Mouse (Mus musculus) MEL (cell line): ENCODE measurements around the gene Catsperz. TPM values are rescaled to one million over a fixed set of nuclear protein-coding genes. Genes with fewer than 3 reads are reported as not detected.

Experiments
- DNase-seq: peaks from one replicate; pipeline ENCODE4 v3.0.0; 2011; ENCODE audit warnings: low read depth, low spot score
- H3K27ac ChIP-seq: 2 replicates; pipeline ENCODE4 v1.5.1; 2012; ENCODE audit warnings: low read depth, mild to moderate bottlenecking, control low read depth, low read length, moderate library complexity; ENCODE audit not compliant: control insufficient read depth
- H3K27me3 ChIP-seq, 2 experiments: fragments of 150-350 bp in 1 of 2; sonication (generic) in 1 of 2; 2 replicates each; pipeline ENCODE4 v1.6.1; 2012; ENCODE audit warnings: low read length in 2 of 2, mild to moderate bottlenecking in 2 of 2, improper control_type of control experiment in 1 of 2, moderate library complexity in 1 of 2; ENCODE audit not compliant: insufficient read depth in 2 of 2, control insufficient read depth in 1 of 2
- H3K36me3 ChIP-seq, 2 experiments: 2 replicates each; pipeline ENCODE4 v1.6.1; 2012 to 2014; ENCODE audit warnings: low read length in 2 of 2, improper control_type of control experiment in 1 of 2, inconsistent platforms in 1 of 2, mild to moderate bottlenecking in 1 of 2; ENCODE audit not compliant: insufficient read depth in 2 of 2, control insufficient read depth in 1 of 2
- H3K4me1 ChIP-seq, 2 experiments: fragments of 150-350 bp in 1 of 2; sonication (generic) in 1 of 2; 2 replicates each; pipeline ENCODE4 v1.6.1; 2012; ENCODE audit warnings: low read length in 2 of 2, improper control_type of control experiment in 1 of 2, mild to moderate bottlenecking in 1 of 2; ENCODE audit not compliant: insufficient read depth in 2 of 2, control insufficient read depth in 1 of 2
- H3K4me3 ChIP-seq, 2 experiments: fragments of 150-350 bp in 1 of 2; sonication (generic) in 1 of 2; 2 replicates each; pipeline ENCODE4 v1.5.1; 2012; ENCODE audit warnings: low read depth in 2 of 2, low read length in 2 of 2, mild to moderate bottlenecking in 2 of 2, moderate library complexity in 2 of 2, control low read depth in 1 of 2, improper control_type of control experiment in 1 of 2; ENCODE audit not compliant: control insufficient read depth in 1 of 2, insufficient read depth in 1 of 2
- H3K79me2 ChIP-seq: 2 replicates; pipeline ENCODE4 v1.6.1; 2012; ENCODE audit warnings: mild to moderate bottlenecking, low read length, moderate library complexity; ENCODE audit not compliant: control insufficient read depth, poor library complexity, insufficient read depth
- H3K9ac ChIP-seq: 2 replicates; pipeline ENCODE4 v1.6.1; 2012; ENCODE audit warnings: low read depth, mild to moderate bottlenecking, control low read depth, low read length, moderate library complexity; ENCODE audit not compliant: control insufficient read depth, poor library complexity, severe bottlenecking
- H3K9me3 ChIP-seq: fragments of 150-350 bp; sonication (generic); replicated peaks from 2 replicates; pipeline ENCODE4 v1.6.1; 2012; ENCODE audit warnings: mild to moderate bottlenecking, low read length, improper control_type of control experiment, moderate library complexity; ENCODE audit not compliant: insufficient read depth
- CHD1 ChIP-seq: IDR thresholded peaks from 2 replicates; pipeline ENCODE4 v1.6.1; 2012; ENCODE audit warnings: low read depth, mild to moderate bottlenecking, inconsistent platforms, low read length, improper control_type of control experiment
- CHD2 ChIP-seq: IDR thresholded peaks from 2 replicates; pipeline ENCODE4 v1.6.1; 2011; ENCODE audit warnings: low read length, improper control_type of control experiment
- CTCF ChIP-seq, 3 experiments: IDR thresholded peaks in 2 of 3; conservative IDR thresholded peaks in 1 of 3; 2 replicates each; pipeline ENCODE4 v1.5.1; 2011 to 2012; ENCODE audit warnings: low read length in 3 of 3, low read depth in 2 of 3, mild to moderate bottlenecking in 2 of 3, improper control_type of control experiment in 1 of 3, inconsistent platforms in 1 of 3, mixed read lengths in 1 of 3, moderate library complexity in 1 of 3; ENCODE audit not compliant: control insufficient read depth in 1 of 3, insufficient read depth in 1 of 3, poor library complexity in 1 of 3, severe bottlenecking in 1 of 3
- EP300 ChIP-seq, 2 experiments: IDR thresholded peaks; 2 replicates each; pipeline ENCODE4 v1.6.1; 2011; ENCODE audit warnings: improper control_type of control experiment in 2 of 2, low read length in 2 of 2, low read depth in 1 of 2, mild to moderate bottlenecking in 1 of 2
- GATA1 ChIP-seq: IDR thresholded peaks from 2 replicates; pipeline ENCODE4 v1.6.1; 2011; ENCODE audit warnings: low read depth, low read length, improper control_type of control experiment
- JUND ChIP-seq: IDR thresholded peaks from 2 replicates; pipeline ENCODE4 v1.6.1; 2011; ENCODE audit warnings: low read depth, mild to moderate bottlenecking, improper control_type of control experiment, low read length
- KAT2A ChIP-seq: conservative IDR thresholded peaks from 2 replicates; pipeline ENCODE4 v1.6.1; 2012; ENCODE audit warnings: low read depth, low read length, improper control_type of control experiment, inconsistent platforms
- MAX ChIP-seq: IDR thresholded peaks from 2 replicates; pipeline ENCODE4 v1.6.1; 2011; ENCODE audit warnings: low read length, improper control_type of control experiment
- MEF2A ChIP-seq: IDR thresholded peaks from 2 replicates; pipeline ENCODE4 v1.6.1; 2014; ENCODE audit warnings: low read depth, mild to moderate bottlenecking, inconsistent platforms, low read length, improper control_type of control experiment; ENCODE audit not compliant: poor library complexity, insufficient replicate concordance, severe bottlenecking; ENCODE audit errors: extremely low read depth
- SIN3A ChIP-seq: IDR thresholded peaks from 2 replicates; pipeline ENCODE4 v1.6.1; 2012; ENCODE audit warnings: low read length, improper control_type of control experiment, inconsistent platforms
- SMC3 ChIP-seq: IDR thresholded peaks from 2 replicates; pipeline ENCODE4 v1.6.1; 2011; ENCODE audit warnings: low read depth, low read length, improper control_type of control experiment
- TCF12 ChIP-seq: IDR thresholded peaks from 2 replicates; pipeline ENCODE4 v1.6.1; 2014; ENCODE audit warnings: low read depth, mild to moderate bottlenecking, inconsistent platforms, low read length, improper control_type of control experiment, moderate library complexity
- UBTF ChIP-seq: IDR thresholded peaks from 2 replicates; pipeline ENCODE4 v1.6.1; 2012; ENCODE audit warnings: low read depth, mild to moderate bottlenecking, inconsistent platforms, low read length, improper control_type of control experiment, moderate library complexity, borderline replicate concordance; ENCODE audit not compliant: insufficient read depth
- USF1 ChIP-seq: IDR thresholded peaks from 2 replicates; pipeline ENCODE4 v1.6.1; 2014; ENCODE audit warnings: low read depth, mild to moderate bottlenecking, inconsistent platforms, low read length, improper control_type of control experiment, moderate library complexity
- ZC3H11A ChIP-seq: IDR thresholded peaks from 2 replicates; pipeline ENCODE4 v1.6.1; 2012; ENCODE audit warnings: low read depth, mild to moderate bottlenecking, inconsistent platforms, low read length, improper control_type of control experiment
- ZKSCAN1 ChIP-seq: IDR thresholded peaks from 2 replicates; pipeline ENCODE4 v1.6.1; 2012; ENCODE audit warnings: low read depth, mild to moderate bottlenecking, inconsistent platforms, low read length, improper control_type of control experiment, moderate library complexity
- ZMIZ1 ChIP-seq: IDR thresholded peaks from 2 replicates; pipeline ENCODE4 v1.6.1; 2012; ENCODE audit warnings: low read depth, mild to moderate bottlenecking, inconsistent platforms, low read length, improper control_type of control experiment, moderate library complexity
- polyA plus RNA-seq, 2 experiments: library from polyadenylated mRNA; stranded (reverse) in 1 of 2; unstranded in 1 of 2; fragments of >175 nt in 1 of 2; fragments of >200 nt in 1 of 2; gene quantifications; 2 replicates each; pipeline versions ENCODE4 v1.2.1 to v1.2.4; 2012; ENCODE audit warnings: low replicate concordance in 2 of 2, low read depth in 1 of 2; ENCODE audit not compliant: insufficient read length in 2 of 2, insufficient read depth in 1 of 2, missing spikeins in 1 of 2
- total RNA-seq: library from RNA; depleted of rRNA; stranded (reverse); fragments of 300-350 nt; gene quantifications from 2 replicates; pipeline ENCODE4 v1.2.3, GENCODE M21; 2012

The Catsperz gene
- total and polyA plus RNA-seq, 3 experiments: 0.65 to 2.4 TPM; not detected in 1

- Histone ChIP-seq H3K4me1 (peaks cover 0 to 10% of the 10 kb centered on the region in 2 experiments; a peak in 2 of 4 replicates), H3K27ac (no peak overlapping the region)
- no peak for DNase-seq
Observed at GRCm38 (mm10) chr19:6919876-6920740, 5.1 kb downstream of the Catsperz start.

GRCm38 (mm10) chr19:6919431-6919830, 5.7 kb downstream of the Catsperz start:
- Histone ChIP-seq H3K9me3 (no peaks in the 10 kb centered on the region), H3K36me3 (peaks cover 0 to 5% of the 10 kb centered on the region in 2 experiments; a peak in 2 of 4 replicates), H3K79me2 (peaks cover 15% of the 10 kb centered on the region), H3K4me1 (peaks cover 0 to 10% of the 10 kb centered on the region in 2 experiments; a peak in 2 of 4 replicates), H3K9ac (no peak overlapping the region), H3K27ac (no peak overlapping the region), H3K4me3 (no peak overlapping the region), H3K27me3 (no peaks in the 10 kb centered on the region)
- TF ChIP-seq USF1 (no peak), CHD1 (no peak), JUND (no peak), KAT2A (no peak), CHD2 (no peak), CTCF (IDR thresholded peaks at IDR 0.05 in 2 of 3, conservative IDR thresholded peaks at IDR 0.05 in 1 of 3; ENCODE audit: control insufficient read depth in 1 of 3, insufficient read depth in 1 of 3, low read depth in 2 of 3, low read length in 3 of 3, poor library complexity in 1 of 3, severe bottlenecking in 1 of 3) (no peak), GATA1 (no peak), ZMIZ1 (no peak), SMC3 (no peak), SIN3A (no peak), MEF2A (no peak), TCF12 (no peak), ZC3H11A (no peak), MAX (no peak), ZKSCAN1 (no peak), EP300 (IDR thresholded peaks at IDR 0.05; ENCODE audit: low read depth in 1 of 2, low read length in 2 of 2) (no peak), UBTF (no peak)
- DNase-seq: no peak

More at GRCm38 (mm10) chr19:6919876-6920740, 5.1 kb downstream of the Catsperz start:
- peaks cover 0 to 5% of the 10 kb centered on the region in 2 experiments; a peak in 2 of 4 replicates for H3K36me3 ChIP-seq
- H3K4me3 ChIP-seq: peak overlapping the region in 1 of 2 experiments; percentile 85; a peak in 2 of 4 replicates
- no peak for TF ChIP-seq SIN3A
- TF ChIP-seq ZC3H11A: no peak
- TF ChIP-seq, all 39 proteins: peak for 0
- Histone ChIP-seq H3K27me3 (no peaks in the 10 kb centered on the region), H3K9me3 (no peaks in the 10 kb centered on the region), H3K79me2 (peaks cover 15% of the 10 kb centered on the region), H3K9ac (peak overlapping the region; percentile 37; the same call in 1 of the 2 replicates)
